Mouse (Mus musculus): Measurements from ENCODE around the gene Gucd1.

GRCm38 (mm10) chr10:75314190-75314980, 203.4 kb downstream of the Gucd1 start:
- TF ChIP-seq ZC3H11A (IDR thresholded peaks at IDR 0.05; ENCODE audit: borderline replicate concordance, low read depth, low read length): no peak
- TF ChIP-seq HCFC1 (IDR thresholded peaks at IDR 0.05; ENCODE audit: borderline replicate concordance, insufficient read depth, low read length): no peak
